Mouse (Mus musculus) thymus, adult 2 months (tissue): ENCODE measurements around the gene Cbfa2t3.

Source experiments
- CTCF ChIP-seq: fragments of 200-500 bp; IDR thresholded peaks from 2 replicates; pipeline ENCODE4 v1.5.1; 2012; ENCODE audit warnings: mild to moderate bottlenecking, control low read depth, low read length, moderate library complexity, borderline replicate concordance; ENCODE audit not compliant: control insufficient read depth, poor library complexity, insufficient read depth; ENCODE audit errors: extremely low read depth
- POLR2A ChIP-seq: fragments of 200-500 bp; IDR thresholded peaks from 2 replicates; pipeline ENCODE4 v1.6.1; 2012; ENCODE audit warnings: mild to moderate bottlenecking, low read length, control low read depth, moderate library complexity; ENCODE audit not compliant: control insufficient read depth, poor library complexity, insufficient read depth; ENCODE audit errors: extremely low read depth

- no peak for TF ChIP-seq POLR2A
- TF ChIP-seq CTCF: no peak
Measured at GRCm38 (mm10) chr8:122712411-122713156, 13.7 kb upstream of the Cbfa2t3 start.
